Mouse (Mus musculus) layer of hippocampus, adult 2 months (tissue): ENCODE measurements around the gene Mei1. TPM values are rescaled to one million over a fixed set of nuclear protein-coding genes. Genes with fewer than 3 reads are reported as not detected.

Experiments used
- DNase-seq, 2 experiments: peaks; one replicate each; pipeline ENCODE4 v3.0.0; 2022; ENCODE audit warnings: low spot score in 2 of 2
- H3K27ac ChIP-seq: fragments of 200-600 bp; 2 replicates; pipeline ENCODE4 v1.8.1; 2022
- H3K4me3 ChIP-seq: fragments of 200-600 bp; 2 replicates; pipeline ENCODE4 v1.8.1; 2022; ENCODE audit warnings: mild to moderate bottlenecking
- CTCF ChIP-seq: fragments of 200-600 bp; conservative IDR thresholded peaks from 2 replicates; pipeline ENCODE4 v1.8.1; 2022; ENCODE audit warnings: antibody characterized with exemption, mild to moderate bottlenecking, moderate library complexity
- long read RNA-seq, 2 experiments: library from polyadenylated mRNA; stranded (forward); transcript quantifications; one replicate each; pipeline ENCODE4 v2.0.0; 2021; ENCODE audit warnings: borderline mapping rate in 2 of 2
- total RNA-seq, 2 experiments: library from RNA; stranded (reverse); gene quantifications; 2 replicates each; pipeline ENCODE4 v1.2.3; 2021

Gene Mei1
- under 1 TPM; 0.26 to 0.44 TPM for total RNA-seq
- long read RNA-seq, experiment 1, partial matches to known transcripts = 0 of 3 reads
- long read RNA-seq, experiment 1, other reads (novel, unspliced or antisense) = 3 of 3 reads
- long read RNA-seq, experiment 2, partial matches to known transcripts = 0 of 2 reads
- long read RNA-seq, experiment 2, other reads (novel, unspliced or antisense) = 2 of 2 reads

GRCm38 (mm10) chr15:82069898-82070297 lies at the start of gene Mei1:
Gene Mei1 (plus strand): TSS chr15:82069996.
- H3K4me3 ChIP-seq = no peak within 1 kb of the TSS; the same call in 1 of the 2 replicates
- no peak for DNase-seq

GRCm38 (mm10) chr15:82022535-82023088 lies 47.2 kb upstream of the Mei1 start:
- no peak for DNase-seq
- Histone ChIP-seq H3K4me3 (no peak overlapping the region), H3K27ac (no peak overlapping the region)
- TF ChIP-seq CTCF = no peak

More at GRCm38 (mm10) chr15:82069898-82070297, at the start of gene Mei1:
- TF ChIP-seq CTCF = no peak
- no peak within 1 kb of the TSS for H3K27ac ChIP-seq

GRCm38 (mm10) chr15:82023965-82024635 lies 45.7 kb upstream of the Mei1 start:
- DNase-seq = no peak
- no peak for TF ChIP-seq CTCF
- Histone ChIP-seq H3K27ac (no peak overlapping the region), H3K4me3 (no peak overlapping the region)

GRCm38 (mm10) chr15:82027276-82027675 lies 42.5 kb upstream of the Mei1 start:
- no peak for TF ChIP-seq CTCF
- no peak for DNase-seq
- Histone ChIP-seq H3K27ac (no peak overlapping the region; the same call in 1 of the 2 replicates), H3K4me3 (no peak overlapping the region)

GRCm38 (mm10) chr15:82027726-82028125 lies 42.1 kb upstream of the Mei1 start:
- TF ChIP-seq CTCF = no peak
- no peak for DNase-seq
- no peak overlapping the region for H3K4me3 ChIP-seq
- H3K27ac ChIP-seq = no peak overlapping the region; the same call in 1 of the 2 replicates

- DNase-seq = no peak
- Histone ChIP-seq H3K4me3 (no peak overlapping the region), H3K27ac (no peak overlapping the region)
- TF ChIP-seq CTCF = no peak
Observed at GRCm38 (mm10) chr15:82032386-82032785, 37.4 kb upstream of the Mei1 start.

GRCm38 (mm10) chr15:82033762-82034161 lies 36.0 kb upstream of the Mei1 start, which contains the start of gene Desi1:
Gene Desi1 (minus strand): TSS chr15:82033862.
- H3K4me3 ChIP-seq = no peak within 1 kb of the TSS
- DNase-seq = no peak
- TF ChIP-seq CTCF = no peak
- H3K27ac ChIP-seq = no peak within 1 kb of the TSS

- Histone ChIP-seq H3K27ac (no peak overlapping the region), H3K4me3 (no peak overlapping the region)
- peak; percentile 77 for TF ChIP-seq CTCF
- peak in 1 of 2 experiments; percentile 33 for DNase-seq
Observed at GRCm38 (mm10) chr15:82035904-82036689, 33.7 kb upstream of the Mei1 start.

- no peak overlapping the region for H3K27ac ChIP-seq
- peak in 1 of 2 experiments; percentile 40 for DNase-seq
- no peak overlapping the region for H3K4me3 ChIP-seq
- TF ChIP-seq CTCF = peak; percentile 92
Observed at GRCm38 (mm10) chr15:82040650-82041049, 29.1 kb upstream of the Mei1 start.

GRCm38 (mm10) chr15:82044166-82044784 lies 25.5 kb upstream of the Mei1 start:
- peak; percentile 75 for TF ChIP-seq CTCF
- no peak for DNase-seq
- Histone ChIP-seq H3K27ac (no peak overlapping the region), H3K4me3 (no peak overlapping the region)

- no peak for TF ChIP-seq CTCF
- peak overlapping the region; percentile 94 for H3K27ac ChIP-seq
- peak overlapping the region; percentile 97 for H3K4me3 ChIP-seq
- DNase-seq = no peak
Observed at GRCm38 (mm10) chr15:82046246-82046891, 23.4 kb upstream of the Mei1 start.
